Mouse (Mus musculus): Measurements from ENCODE around the gene Lyz2. TPM values are rescaled to one million over a fixed set of nuclear protein-coding genes. Genes with fewer than 3 reads are reported as not detected.
"Not testable (repeated sequence)": the region's sequence is repeated elsewhere in the genome, so short reads cannot be mapped to it uniquely, and the experiment has no call there.

The Lyz2 gene
- total RNA-seq, 2 experiments from 2014 or later: 30.0 to 32.8 TPM

DNA sequence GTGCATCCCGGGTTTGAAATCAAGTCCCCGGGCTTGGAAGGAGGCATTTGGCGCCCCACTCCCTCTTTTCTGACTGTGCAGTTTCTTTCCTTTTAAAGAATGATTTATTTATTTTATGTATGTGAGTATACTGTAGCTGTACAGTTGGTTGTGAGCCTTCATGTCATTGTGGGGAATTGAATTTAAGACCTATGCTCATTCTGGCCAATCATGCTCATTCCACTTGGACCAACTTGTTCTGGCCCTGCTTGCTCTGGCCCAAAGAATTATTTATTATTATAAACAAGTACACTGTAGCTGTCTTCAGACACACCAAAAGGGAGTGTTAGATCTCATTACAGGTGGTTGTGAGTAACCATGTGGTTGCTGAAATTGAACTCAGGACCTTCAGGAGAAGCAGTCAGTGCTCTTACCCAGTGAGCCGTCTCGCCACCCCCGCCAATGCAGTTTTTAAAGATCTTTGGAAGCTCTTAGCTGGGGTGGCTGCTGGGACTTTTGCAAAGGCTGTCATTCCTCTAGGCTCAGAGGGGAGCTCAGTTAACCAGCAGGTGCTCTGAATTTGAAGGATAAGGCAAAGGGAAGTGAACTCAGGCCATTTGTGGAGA lies 4.3 kb upstream of the Lyz2 start:
- no peak for DNase-seq
- intact Hi-C loops (cut with DNase I; ENCODE audit: low total_unique reads): no loop called here

DNA sequence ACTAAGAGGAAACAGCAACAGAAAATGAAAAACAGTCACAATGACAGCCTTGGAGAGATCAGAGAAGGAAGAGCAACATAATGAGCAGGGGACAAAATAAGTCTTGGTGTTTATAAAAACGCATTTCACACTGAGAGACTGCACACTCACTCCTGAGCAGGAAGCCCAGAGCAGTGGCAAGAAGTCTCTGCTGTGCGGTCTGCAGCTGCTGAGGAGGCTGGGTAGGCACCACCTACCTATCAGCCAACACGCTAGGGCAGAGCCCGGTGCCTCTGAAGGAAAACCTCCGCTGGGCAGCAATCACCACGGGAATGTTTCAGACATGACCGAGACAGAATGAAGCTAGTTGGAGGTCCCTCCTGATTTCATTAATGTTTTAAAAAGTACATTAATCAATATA lies 3.5 kb upstream of the Lyz2 start:
- intact Hi-C loops (cut with DNase I; ENCODE audit: low total_unique reads); DNase-seq: not testable (repeated sequence)

DNA sequence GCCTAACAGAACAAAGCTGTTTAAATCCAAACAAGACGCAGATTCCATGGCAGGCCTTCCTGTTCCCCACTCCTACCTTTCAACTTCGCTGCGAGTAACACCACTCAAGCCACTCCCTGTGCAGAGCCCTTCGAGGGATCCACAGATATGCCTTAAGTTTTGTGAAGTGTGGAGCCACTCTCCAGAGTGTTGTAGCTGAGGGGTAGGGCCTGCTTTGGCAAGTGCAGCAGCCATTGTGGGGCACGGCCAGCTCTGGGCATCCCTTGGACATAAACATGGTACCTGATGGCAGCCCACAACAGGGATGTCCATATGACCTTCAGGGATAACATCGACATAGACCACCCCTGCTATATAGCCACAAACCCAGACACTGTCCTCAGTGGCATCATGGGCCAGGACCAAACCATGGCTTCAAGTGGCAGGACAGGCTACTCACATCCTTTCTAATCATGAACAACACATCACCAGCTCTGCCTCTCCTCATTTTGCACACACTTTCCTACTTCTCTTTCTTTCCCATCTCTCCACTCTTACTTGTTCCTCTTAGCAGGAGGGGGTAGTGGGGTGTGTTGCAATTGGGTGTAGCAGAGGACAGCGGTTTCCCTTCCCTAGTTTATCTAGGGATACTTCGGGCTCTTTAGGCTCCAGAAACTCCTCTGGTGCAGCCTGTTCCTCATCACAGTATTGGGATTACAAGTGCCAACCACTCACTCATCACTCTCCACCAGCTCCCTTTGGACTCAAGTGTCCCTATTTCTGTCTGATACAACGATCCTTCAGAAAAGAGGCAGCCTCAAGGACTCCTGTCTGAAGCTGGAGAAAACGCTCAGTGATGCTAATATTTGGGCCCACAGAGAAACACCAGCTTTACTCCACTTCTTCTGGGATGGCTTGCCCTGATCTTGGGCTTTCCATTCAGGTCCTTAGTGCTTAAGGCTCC lies 2.7 kb upstream of the Lyz2 start:
- intact Hi-C loops (cut with DNase I; ENCODE audit: low total_unique reads): no loop called here
- DNase-seq: no peak

DNA sequence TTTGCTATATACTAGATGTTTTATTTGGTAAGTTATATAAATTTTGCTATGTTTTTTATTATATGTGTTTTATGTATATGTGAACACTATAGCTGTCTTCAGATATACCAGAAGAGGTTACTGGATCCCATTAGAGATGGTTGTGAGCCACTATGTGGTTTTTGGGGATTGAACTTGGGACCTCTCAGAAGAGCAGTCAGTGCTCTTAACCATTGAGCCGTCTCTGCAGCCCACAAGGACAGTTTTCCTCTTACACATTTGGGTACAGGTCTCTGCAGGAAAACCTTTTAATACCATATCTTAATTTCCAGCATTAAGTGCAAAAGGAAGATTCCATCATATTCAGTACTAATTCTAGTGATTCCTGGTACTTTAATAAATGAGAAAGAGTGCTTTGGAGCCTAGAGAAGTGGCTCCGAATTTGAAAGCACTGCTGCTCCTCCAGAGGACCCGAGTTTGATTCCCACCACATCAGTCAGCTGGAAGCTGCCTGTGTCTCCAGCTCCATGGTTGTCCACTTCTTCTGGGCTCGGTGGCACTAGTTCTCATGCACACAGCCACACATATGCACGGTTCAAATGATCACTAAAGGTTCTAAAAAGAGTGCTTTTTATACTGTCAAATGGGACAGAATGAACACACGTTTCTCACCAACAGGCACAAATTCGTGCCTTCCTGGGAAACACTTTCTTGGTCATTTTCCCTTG lies 1.9 kb upstream of the Lyz2 start:
- intact Hi-C loops (cut with DNase I; ENCODE audit: low total_unique reads): no loop called here
- no peak for DNase-seq

DNA sequence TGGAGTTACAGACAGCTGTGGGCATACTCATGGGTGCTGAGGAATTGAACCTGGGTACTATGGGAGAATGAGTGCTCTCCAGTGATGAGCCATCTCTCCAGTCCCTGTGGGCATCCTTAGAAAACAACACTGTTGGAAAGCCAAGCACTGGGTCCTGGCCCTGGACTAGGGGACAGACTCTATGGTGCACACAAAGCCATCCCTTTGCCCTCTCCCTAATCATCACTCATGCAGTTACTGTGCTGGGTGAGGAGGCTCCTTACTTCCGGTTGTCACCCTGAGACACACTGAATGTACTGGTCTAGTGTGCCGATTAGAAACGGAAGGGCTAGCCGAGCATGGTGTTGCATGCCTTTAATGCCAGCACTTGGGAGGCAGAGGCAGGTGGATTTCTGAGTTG lies 1.1 kb upstream of the Lyz2 start:
- DNase-seq; intact Hi-C loops (cut with DNase I; ENCODE audit: low total_unique reads): not testable (repeated sequence)

DNA sequence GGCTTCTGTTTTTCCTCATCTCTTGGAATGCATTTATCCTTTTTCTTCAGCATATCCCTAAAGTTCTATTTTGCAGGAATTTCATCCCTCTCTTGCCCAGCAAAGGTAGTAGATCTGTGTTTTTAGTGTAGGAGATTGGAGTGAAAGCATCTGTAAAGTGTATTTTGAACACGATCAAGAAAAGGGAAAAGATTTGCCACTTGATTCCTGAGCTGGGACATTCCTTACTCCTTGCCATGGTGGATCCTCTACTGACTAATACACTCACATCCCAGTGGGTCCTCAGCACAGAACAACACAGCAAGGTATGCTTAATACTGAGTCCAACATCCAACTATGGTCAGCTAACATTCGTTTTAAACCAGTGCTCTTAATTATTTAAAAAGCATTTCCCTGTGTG lies 430 bp upstream of the Lyz2 start:
- intact Hi-C loops (cut with DNase I; ENCODE audit: low total_unique reads): no loop called here
- no peak for DNase-seq

DNA sequence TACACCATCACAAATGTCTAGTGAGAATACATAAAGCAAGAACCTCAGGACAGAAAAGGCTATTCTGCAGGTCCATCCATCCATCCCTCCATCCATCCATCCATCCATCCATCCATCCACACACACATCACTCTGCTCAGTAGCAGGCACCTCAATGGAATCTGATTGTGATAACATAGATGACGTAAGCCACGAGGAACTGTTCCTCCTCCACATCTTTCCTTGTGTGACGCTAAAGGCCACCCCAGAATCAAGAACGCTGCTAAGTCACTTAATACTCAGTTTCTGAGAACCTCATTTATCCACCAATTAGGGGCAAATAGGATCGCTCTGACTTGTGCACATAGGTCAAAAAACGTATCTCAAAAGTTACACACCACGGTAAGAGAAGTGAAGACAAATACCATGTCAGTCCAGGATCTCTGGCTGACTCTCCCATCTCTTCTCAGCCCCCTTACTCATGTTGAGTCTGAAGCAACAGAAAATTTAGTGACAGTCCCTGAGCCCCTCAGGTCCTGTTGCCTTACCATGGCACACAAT lies 670 bp downstream of the Lyz2 start:
- intact Hi-C loops (cut with DNase I; ENCODE audit: low total_unique reads): no loop called here
- no peak for DNase-seq

DNA sequence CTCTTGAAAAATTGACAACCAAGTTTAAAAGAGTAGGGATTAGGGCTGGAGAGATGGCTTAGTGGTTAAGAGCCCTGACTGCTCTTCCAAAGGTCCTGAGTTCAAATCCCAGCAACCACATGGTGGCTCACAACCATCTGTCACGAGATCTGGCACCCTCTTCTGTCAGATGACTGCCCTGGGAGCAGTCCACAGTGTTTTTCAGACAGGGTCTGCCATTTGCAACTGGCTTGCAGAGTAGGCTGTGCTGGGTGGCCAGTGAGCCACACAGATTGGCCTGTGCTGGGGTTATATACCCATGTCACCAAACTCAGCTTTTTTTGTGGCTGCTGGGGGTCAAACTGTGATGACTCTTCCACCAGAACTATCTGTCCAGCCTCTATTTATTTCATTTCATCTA lies 2.1 kb downstream of the Lyz2 start:
- DNase-seq: no peak
- intact Hi-C loops (cut with DNase I; ENCODE audit: low total_unique reads): no loop called here

DNA sequence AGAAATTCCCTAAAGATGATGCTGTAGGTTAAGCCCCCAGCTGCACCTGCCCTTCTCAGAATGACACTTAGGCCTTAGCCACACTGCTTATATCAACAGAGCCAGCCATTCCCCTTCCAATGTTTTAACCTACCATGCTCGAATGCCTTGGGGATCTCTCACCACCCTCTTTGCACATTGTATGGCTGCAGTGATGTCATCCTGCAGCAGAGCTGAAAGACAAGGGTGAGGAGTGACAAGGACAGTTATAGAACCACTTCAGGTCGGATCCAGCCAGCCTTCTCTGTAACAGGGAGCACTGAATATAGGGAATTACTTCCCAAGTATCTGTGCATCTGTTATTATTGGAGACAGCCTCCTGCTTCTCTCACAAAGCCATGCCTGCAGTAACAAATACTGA lies 3.6 kb downstream of the Lyz2 start:
- DNase-seq; intact Hi-C loops (cut with DNase I; ENCODE audit: low total_unique reads): not testable (repeated sequence)

DNA sequence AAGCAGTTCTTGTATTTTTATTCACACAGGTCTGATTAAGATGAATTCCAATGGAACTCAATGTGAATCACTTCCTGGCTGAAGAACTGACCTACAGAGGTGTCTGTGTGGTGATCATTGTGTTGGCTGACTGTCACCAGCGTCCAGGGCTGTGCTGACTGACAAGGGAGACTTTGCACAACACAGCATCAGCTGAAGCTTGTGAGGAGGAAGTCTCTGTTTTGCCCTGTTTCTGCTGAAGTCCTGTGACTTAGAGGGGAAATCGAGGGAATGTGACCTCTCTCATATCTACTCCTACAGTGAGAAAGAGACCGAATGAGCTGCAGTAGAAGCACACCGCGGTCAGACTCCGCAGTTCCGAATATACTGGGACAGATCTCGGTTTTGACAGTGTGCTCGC lies 4.3 kb downstream of the Lyz2 start:
- intact Hi-C loops (cut with DNase I; ENCODE audit: low total_unique reads); DNase-seq: not testable (repeated sequence)

DNA sequence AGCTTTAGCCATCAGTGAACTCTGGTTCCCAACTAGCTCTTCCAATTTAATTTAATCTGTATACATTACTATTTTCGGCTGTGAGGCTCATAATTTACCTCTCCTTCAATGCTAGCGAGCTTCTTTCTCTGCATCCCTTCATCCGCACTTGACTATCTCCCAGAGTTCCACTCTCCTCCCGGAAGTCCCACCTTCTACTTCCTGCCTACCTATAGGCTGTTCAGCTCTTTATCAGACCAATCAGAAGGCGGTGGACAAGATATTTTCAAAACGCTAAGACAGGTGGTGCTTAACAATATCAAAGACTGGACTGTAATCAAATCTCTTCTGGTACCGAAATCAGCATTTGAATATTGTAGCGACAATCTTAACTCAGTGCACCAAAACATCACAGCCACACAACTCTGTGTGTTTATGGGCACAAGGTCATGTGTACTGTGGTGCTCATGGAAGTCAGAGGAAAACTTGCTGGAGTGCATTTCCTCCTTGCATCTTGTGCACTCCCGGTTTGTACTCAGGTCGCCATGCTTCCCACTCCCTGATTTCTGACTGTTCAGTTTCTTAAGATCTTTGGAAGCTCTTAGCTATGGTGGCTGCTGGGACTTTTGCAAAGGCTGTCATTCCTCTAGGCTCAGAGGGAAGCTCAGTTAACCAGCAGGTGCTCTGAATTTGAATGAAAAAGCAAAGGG lies 6.3 kb downstream of the Lyz2 start:
- intact Hi-C loops (cut with DNase I; ENCODE audit: low total_unique reads): no loop called here
- DNase-seq: no peak

DNA sequence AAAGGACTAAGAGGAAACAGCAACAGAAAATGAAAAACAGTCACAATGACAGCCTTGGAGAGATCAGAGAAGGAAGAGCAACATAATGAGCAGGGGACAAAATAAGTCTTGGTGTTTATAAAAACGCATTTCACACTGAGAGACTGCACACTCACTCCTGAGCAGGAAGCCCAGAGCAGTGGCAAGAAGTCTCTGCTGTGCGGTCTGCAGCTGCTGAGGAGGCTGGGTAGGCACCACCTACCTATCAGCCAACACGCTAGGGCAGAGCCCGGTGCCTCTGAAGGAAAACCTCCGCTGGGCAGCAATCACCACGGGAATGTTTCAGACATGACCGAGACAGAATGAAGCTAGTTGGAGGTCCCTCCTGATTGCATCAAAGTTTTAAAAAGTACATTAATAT lies 7.5 kb downstream of the Lyz2 start:
- intact Hi-C loops (cut with DNase I; ENCODE audit: low total_unique reads); DNase-seq: not testable (repeated sequence)

DNA sequence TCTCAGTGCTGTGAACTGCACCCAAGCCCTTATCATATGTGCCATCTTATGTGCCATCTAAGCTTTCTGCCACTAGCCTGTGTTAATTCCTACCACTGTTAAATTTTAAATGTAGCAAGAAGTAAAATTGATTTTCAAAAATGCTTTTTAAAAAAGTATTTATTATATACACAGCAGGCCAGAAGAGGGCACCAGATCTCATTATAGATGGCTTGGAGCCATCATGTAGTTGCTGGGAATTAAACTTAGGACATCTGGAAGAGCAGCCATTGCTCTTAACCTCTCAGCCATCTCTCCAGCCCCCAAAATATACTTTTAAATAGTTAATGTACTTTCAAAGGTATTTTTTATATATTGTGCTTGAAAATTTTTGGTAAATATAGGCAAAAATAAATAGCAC lies 10.1 kb downstream of the Lyz2 start:
- DNase-seq: no peak
- intact Hi-C loops (cut with DNase I; ENCODE audit: low total_unique reads): no loop called here

DNA sequence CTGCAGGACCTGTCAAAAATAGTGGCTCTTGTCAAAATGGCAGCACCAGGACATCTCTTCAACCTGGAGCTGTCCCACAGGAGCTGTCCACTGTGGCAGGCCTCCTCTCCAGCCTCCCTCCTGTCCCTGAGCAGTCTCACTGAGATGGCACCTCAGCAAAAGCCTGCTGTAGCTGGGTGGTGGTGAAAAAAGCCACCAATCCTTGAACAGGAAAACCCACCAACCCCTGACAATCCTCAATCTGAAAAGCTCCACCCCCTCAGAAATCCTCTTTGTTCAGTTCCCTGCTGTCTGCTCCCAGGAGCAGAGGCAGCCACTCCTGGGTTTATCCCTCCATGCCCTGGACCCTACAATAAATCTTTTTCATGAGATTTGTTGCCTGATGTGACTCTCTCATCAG lies 22.3 kb downstream of the Lyz2 start:
- no peak for DNase-seq
- intact Hi-C loops (cut with DNase I; ENCODE audit: low total_unique reads): no loop called here

DNA sequence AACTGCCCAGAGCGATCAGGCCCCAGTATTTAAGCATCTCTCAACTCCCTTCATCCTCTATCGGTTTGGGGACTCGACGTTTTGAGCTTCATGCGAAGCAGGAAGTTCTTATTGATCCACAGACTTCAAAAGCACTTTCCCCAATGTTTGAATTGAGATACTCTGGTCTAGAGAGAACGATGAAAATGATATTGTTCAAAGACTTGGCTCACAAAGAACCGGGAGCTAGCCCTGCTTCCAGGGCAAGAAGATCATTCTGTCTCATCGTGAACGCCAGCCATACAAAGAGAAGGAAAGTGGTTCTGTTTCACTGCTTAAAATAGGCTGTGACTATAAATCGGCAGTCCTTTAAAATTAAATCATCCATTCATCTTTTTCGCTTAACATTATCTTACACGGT lies 43.5 kb downstream of the Lyz2 start, which contains the start of gene 9530003J23Rik:
Gene 9530003J23Rik (minus strand): TSS at position 101 of the 400 bp plus-strand sequence.
- intact Hi-C loops (cut with DNase I; ENCODE audit: low total_unique reads): no loop called here
- DNase-seq: no peak

DNA sequence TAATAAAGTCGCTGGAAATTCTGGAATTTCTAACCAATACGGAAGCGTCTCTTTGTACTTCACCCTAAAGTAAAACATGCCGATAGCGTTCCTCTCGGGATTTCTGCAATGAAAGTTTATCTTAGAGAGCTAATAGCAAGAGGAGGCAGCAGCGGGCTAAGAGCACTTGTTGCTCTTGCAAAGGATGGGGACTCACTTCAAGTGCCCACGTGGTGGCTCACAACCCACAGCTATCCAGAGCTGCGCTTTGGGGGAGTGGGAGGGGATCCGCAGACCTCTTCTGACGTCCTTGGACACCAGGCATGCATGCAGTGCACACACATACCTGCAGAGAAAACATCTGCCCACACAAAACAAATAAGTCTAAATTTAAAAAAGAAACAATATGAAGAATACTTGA lies 46.3 kb downstream of the Lyz2 start:
- no peak for DNase-seq
- intact Hi-C loops (cut with DNase I; ENCODE audit: low total_unique reads): no loop called here

DNA sequence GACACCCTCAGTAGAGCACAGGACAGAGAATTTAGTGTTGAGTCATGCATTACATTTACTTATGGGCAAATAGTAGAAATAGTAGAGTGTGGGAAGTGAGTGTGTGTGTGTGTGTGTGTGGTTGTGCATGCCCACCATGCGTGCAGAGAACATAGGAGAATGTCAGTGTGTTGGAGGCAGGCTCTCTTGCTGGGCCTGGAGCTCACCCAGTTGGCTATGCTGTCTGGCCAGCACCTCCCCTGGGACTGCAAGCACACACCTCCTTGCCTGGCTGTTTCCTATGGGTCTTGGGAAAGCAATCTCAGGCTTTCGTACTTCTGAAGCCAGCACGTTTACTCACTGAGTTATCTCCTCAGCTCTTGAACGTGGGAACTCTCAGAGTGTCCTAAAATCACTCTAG lies 47.3 kb downstream of the Lyz2 start:
- intact Hi-C loops (cut with DNase I; ENCODE audit: low total_unique reads): no loop called here
- no peak for DNase-seq

DNA sequence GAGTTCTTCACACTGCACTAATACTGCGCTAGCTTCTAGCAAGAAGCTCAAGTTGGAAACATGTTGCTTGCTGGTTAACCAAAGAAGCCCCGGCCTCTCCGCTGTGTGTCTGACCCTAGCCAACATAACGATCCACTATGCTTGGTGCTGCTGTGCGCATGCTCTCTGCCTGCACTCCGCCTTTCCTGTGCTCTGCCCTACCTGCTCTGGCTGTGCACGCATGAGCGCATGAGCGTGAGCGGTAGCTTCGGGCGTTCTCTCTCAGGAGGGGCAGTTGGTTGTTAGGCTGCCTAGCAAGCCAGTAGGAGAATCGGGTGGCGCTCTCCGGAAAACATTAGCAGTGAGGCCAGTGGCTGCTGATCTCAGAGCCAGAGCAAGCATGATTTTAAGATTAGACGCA lies 52.3 kb downstream of the Lyz2 start:
- DNase-seq: no peak
- intact Hi-C loops (cut with DNase I; ENCODE audit: low total_unique reads): no loop called here
